Mouse (Mus musculus) liver, embryonic 12.5 days (tissue): ENCODE results near the gene Lrrc4c. TPM values are rescaled to one million over a fixed set of nuclear protein-coding genes. Genes with fewer than 3 reads are reported as not detected.

Source experiments
- ATAC-seq: fragments of 200-750 bp; cut with Nextera tagmentation; 2 replicates; pipeline ENCODE4 v1.8.0; 2017; ENCODE audit warnings: moderate number of reproducible peaks, mild to moderate bottlenecking, moderate library complexity
- H3K27ac ChIP-seq: fragments of 300-500 bp; sonication (generic); 2 replicates; pipeline ENCODE4 v1.5.1; 2016; ENCODE audit warnings: mild to moderate bottlenecking
- H3K27me3 ChIP-seq: fragments of 300-500 bp; sonication (generic); replicated peaks from 2 replicates; pipeline ENCODE4 v1.6.1; 2016; ENCODE audit warnings: mild to moderate bottlenecking, moderate library complexity
- H3K36me3 ChIP-seq: fragments of 300-500 bp; sonication (generic); 2 replicates; pipeline ENCODE4 v1.6.1; 2016; ENCODE audit warnings: mild to moderate bottlenecking, moderate library complexity
- H3K4me1 ChIP-seq: fragments of 300-500 bp; sonication (generic); 2 replicates; pipeline ENCODE4 v1.6.1; 2016
- H3K4me2 ChIP-seq: fragments of 300-500 bp; sonication (generic); 2 replicates; pipeline ENCODE4 v1.6.1; 2016; ENCODE audit warnings: mild to moderate bottlenecking, moderate library complexity
- H3K4me3 ChIP-seq: fragments of 300-500 bp; sonication (generic); 2 replicates; pipeline ENCODE4 v1.5.1; 2016; ENCODE audit warnings: mild to moderate bottlenecking, moderate library complexity
- H3K9ac ChIP-seq: fragments of 300-500 bp; sonication (generic); 2 replicates; pipeline ENCODE4 v1.6.1; 2016; ENCODE audit warnings: mild to moderate bottlenecking, moderate library complexity
- H3K9me3 ChIP-seq: fragments of 300-500 bp; sonication (generic); replicated peaks from 2 replicates; pipeline ENCODE4 v1.6.1; 2016; ENCODE audit warnings: mild to moderate bottlenecking, moderate library complexity
- WGBS: fragments of 180-500 bp; shearing (Covaris S2); methylation state at CpG from one replicate; pipeline ENCODE4 v1.1.7; 2016; ENCODE audit not compliant: insufficient replicate concordance; 5-methylcytosine and 5-hydroxymethylcytosine counted together
- polyA plus RNA-seq: library from polyadenylated mRNA; unstranded; fragments of >200 nt; fragmentation: Nextera tagmentation; extraction: Ambion mirVana; gene quantifications from 2 replicates; pipeline ENCODE4 v1.2.1, GENCODE M21; 2016

Lrrc4c gene
- polyA plus RNA-seq, 1 experiment from 2014 or later = 0.20 TPM

- Histone ChIP-seq H3K4me2 (no peak overlapping the region), H3K27ac (no peak overlapping the region), H3K4me3 (no peak overlapping the region), H3K9ac (no peak overlapping the region), H3K36me3 (no peaks in the 10 kb centered on the region), H3K27me3 (no peaks in the 10 kb centered on the region), H3K4me1 (no peaks in the 10 kb centered on the region), H3K9me3 (no peaks in the 10 kb centered on the region)
- ATAC-seq = no peak
- WGBS = 39% methylated on average over 1 of the region's 1 CpGs
These were observed 1014.2 kb downstream of the Lrrc4c start for GRCm38 (mm10) chr2:97332084-97332682.

GRCm38 (mm10) chr2:97339627-97340026 lies 1021.7 kb downstream of the Lrrc4c start:
- no peaks in the 10 kb centered on the region for H3K4me1 ChIP-seq
- H3K36me3 ChIP-seq = no peaks in the 10 kb centered on the region
- no peak overlapping the region for H3K4me3 ChIP-seq
- H3K9me3 ChIP-seq = no peaks in the 10 kb centered on the region
- H3K9ac ChIP-seq = no peak overlapping the region
- H3K27me3 ChIP-seq = no peaks in the 10 kb centered on the region
- H3K4me2 ChIP-seq = no peak overlapping the region
- no peak for ATAC-seq
- WGBS = 70% methylated on average over 4 of the region's 4 CpGs
- H3K27ac ChIP-seq = no peak overlapping the region

- H3K9me3 ChIP-seq = no peaks in the 10 kb centered on the region
- H3K27me3 ChIP-seq = no peaks in the 10 kb centered on the region
- H3K9ac ChIP-seq = no peak overlapping the region
- no peak overlapping the region for H3K4me2 ChIP-seq
- no peaks in the 10 kb centered on the region for H3K4me1 ChIP-seq
- ATAC-seq = no peak
- H3K4me3 ChIP-seq = no peak overlapping the region
- H3K36me3 ChIP-seq = no peaks in the 10 kb centered on the region
- WGBS = 59% methylated on average over 2 of the region's 2 CpGs
- no peak overlapping the region for H3K27ac ChIP-seq
These were observed 1043.3 kb downstream of the Lrrc4c start for GRCm38 (mm10) chr2:97361235-97361634.

- Histone ChIP-seq H3K27ac (no peak overlapping the region), H3K27me3 (no peaks in the 10 kb centered on the region), H3K4me2 (no peak overlapping the region), H3K4me1 (no peaks in the 10 kb centered on the region), H3K9me3 (no peaks in the 10 kb centered on the region), H3K9ac (no peak overlapping the region), H3K36me3 (no peaks in the 10 kb centered on the region), H3K4me3 (no peak overlapping the region)
- no peak for ATAC-seq
- WGBS = 61% methylated on average over 3 of the region's 3 CpGs
These were observed 1052.0 kb downstream of the Lrrc4c start for GRCm38 (mm10) chr2:97369978-97370377.

- Histone ChIP-seq H3K9ac (no peak overlapping the region), H3K27ac (no peak overlapping the region), H3K36me3 (no peaks in the 10 kb centered on the region), H3K27me3 (no peaks in the 10 kb centered on the region), H3K4me3 (no peak overlapping the region), H3K4me2 (no peak overlapping the region), H3K9me3 (no peaks in the 10 kb centered on the region), H3K4me1 (no peaks in the 10 kb centered on the region)
- no peak for ATAC-seq
- 58% methylated on average over 3 of the region's 3 CpGs for WGBS
These were observed 1073.5 kb downstream of the Lrrc4c start for GRCm38 (mm10) chr2:97391437-97391836.

GRCm38 (mm10) chr2:97391876-97392275 lies 1073.9 kb downstream of the Lrrc4c start:
- no peak overlapping the region for H3K27ac ChIP-seq
- WGBS = 65% methylated on average over 2 of the region's 2 CpGs
- H3K4me3 ChIP-seq = no peak overlapping the region
- H3K4me2 ChIP-seq = no peak overlapping the region
- H3K9ac ChIP-seq = no peak overlapping the region
- H3K4me1 ChIP-seq = no peaks in the 10 kb centered on the region
- H3K9me3 ChIP-seq = no peaks in the 10 kb centered on the region
- no peaks in the 10 kb centered on the region for H3K36me3 ChIP-seq
- no peak for ATAC-seq
- H3K27me3 ChIP-seq = no peaks in the 10 kb centered on the region

GRCm38 (mm10) chr2:97413066-97413465 lies 1095.1 kb downstream of the Lrrc4c start:
- 0 out of 2 replicates have a peak, but pooled peaks cover 4% of the 10 kb centered on the region for H3K9me3 ChIP-seq
- no peak overlapping the region for H3K9ac ChIP-seq
- no peak overlapping the region for H3K4me2 ChIP-seq
- no peaks in the 10 kb centered on the region for H3K27me3 ChIP-seq
- WGBS = 29% methylated on average over 1 of the region's 1 CpGs
- H3K4me1 ChIP-seq = no peaks in the 10 kb centered on the region
- no peak for ATAC-seq
- no peak overlapping the region for H3K27ac ChIP-seq
- no peaks in the 10 kb centered on the region for H3K36me3 ChIP-seq
- no peak overlapping the region for H3K4me3 ChIP-seq

GRCm38 (mm10) chr2:97414416-97415362 lies 1096.7 kb downstream of the Lrrc4c start:
- Histone ChIP-seq H3K9me3 (0 out of 2 replicates have a peak, but pooled peaks cover 4% of the 10 kb centered on the region), H3K9ac (no peak overlapping the region), H3K36me3 (no peaks in the 10 kb centered on the region), H3K4me3 (no peak overlapping the region), H3K4me2 (no peak overlapping the region), H3K27me3 (no peaks in the 10 kb centered on the region), H3K27ac (no peak overlapping the region), H3K4me1 (no peaks in the 10 kb centered on the region)
- WGBS = 67% methylated on average over 8 of the region's 8 CpGs
- no peak for ATAC-seq

- Histone ChIP-seq H3K27me3 (no peaks in the 10 kb centered on the region), H3K4me3 (no peak overlapping the region), H3K9me3 (no peaks in the 10 kb centered on the region), H3K4me1 (no peaks in the 10 kb centered on the region), H3K36me3 (no peaks in the 10 kb centered on the region), H3K4me2 (no peak overlapping the region), H3K27ac (no peak overlapping the region), H3K9ac (no peak overlapping the region)
- no peak for ATAC-seq
- WGBS = 63% methylated on average over 1 of the region's 1 CpGs
These were observed 1116.2 kb downstream of the Lrrc4c start for GRCm38 (mm10) chr2:97434140-97434539.

GRCm38 (mm10) chr2:97435616-97436015 lies 1117.6 kb downstream of the Lrrc4c start:
- H3K4me3 ChIP-seq = no peak overlapping the region
- H3K36me3 ChIP-seq = no peaks in the 10 kb centered on the region
- H3K4me2 ChIP-seq = no peak overlapping the region
- no peak for ATAC-seq
- 70% methylated on average over 2 of the region's 2 CpGs for WGBS
- no peaks in the 10 kb centered on the region for H3K4me1 ChIP-seq
- no peak overlapping the region for H3K27ac ChIP-seq
- no peak overlapping the region for H3K9ac ChIP-seq
- H3K9me3 ChIP-seq = no peaks in the 10 kb centered on the region
- no peaks in the 10 kb centered on the region for H3K27me3 ChIP-seq

- Histone ChIP-seq H3K4me3 (no peak overlapping the region), H3K4me1 (no peaks in the 10 kb centered on the region), H3K9me3 (no peaks in the 10 kb centered on the region), H3K4me2 (no peak overlapping the region), H3K36me3 (no peaks in the 10 kb centered on the region), H3K27me3 (no peaks in the 10 kb centered on the region), H3K27ac (no peak overlapping the region), H3K9ac (no peak overlapping the region)
- no peak for ATAC-seq
These were observed 1119.8 kb downstream of the Lrrc4c start for GRCm38 (mm10) chr2:97437767-97438166.

GRCm38 (mm10) chr2:97463573-97463972 lies 1145.6 kb downstream of the Lrrc4c start:
- H3K9me3 ChIP-seq = no peaks in the 10 kb centered on the region
- no peaks in the 10 kb centered on the region for H3K4me1 ChIP-seq
- H3K36me3 ChIP-seq = no peaks in the 10 kb centered on the region
- no peak for ATAC-seq
- no peak overlapping the region for H3K27ac ChIP-seq
- peaks cover 17% of the 10 kb centered on the region for H3K27me3 ChIP-seq
- no peak overlapping the region for H3K4me3 ChIP-seq
- no peak overlapping the region for H3K4me2 ChIP-seq
- H3K9ac ChIP-seq = no peak overlapping the region
